Mouse (Mus musculus): ENCODE results near the gene Ndufs3.

Ndufs3 gene

GRCm38 (mm10) chr2:90904076-90904855 is at the start of gene Ndufs3, which contains the start of gene Kbtbd4:
Gene Ndufs3 (minus strand): TSS chr2:90904827.
Gene Kbtbd4 (plus strand): TSS chr2:90904740.
- peak; percentile 89 for DNase-seq (ENCODE audit: low read depth)

- no peak for DNase-seq (ENCODE audit: low read depth)
These were observed 48.8 kb upstream of the Ndufs3 start for GRCm38 (mm10) chr2:90953461-90953860.

- DNase-seq (ENCODE audit: low read depth), result no peak
These were observed 46.1 kb upstream of the Ndufs3 start for GRCm38 (mm10) chr2:90950582-90951194.

GRCm38 (mm10) chr2:90950149-90950548 is 45.5 kb upstream of the Ndufs3 start:
- DNase-seq (ENCODE audit: low read depth), result no peak

- DNase-seq (ENCODE audit: low read depth), result no peak
These were observed 37.1 kb upstream of the Ndufs3 start for GRCm38 (mm10) chr2:90941744-90942143.

GRCm38 (mm10) chr2:90940233-90941229 is 35.9 kb upstream of the Ndufs3 start, which contains the start of gene Celf1:
Gene Celf1 (plus strand): TSS chr2:90940382.
- DNase-seq (ENCODE audit: low read depth), result peak; percentile 70

- no peak for DNase-seq (ENCODE audit: low read depth)
These were observed 35.1 kb upstream of the Ndufs3 start for GRCm38 (mm10) chr2:90939750-90940149.

- DNase-seq (ENCODE audit: low read depth), result no peak
These were observed 33.7 kb upstream of the Ndufs3 start for GRCm38 (mm10) chr2:90938362-90938761.

- DNase-seq (ENCODE audit: low read depth), result no peak
These were observed 27.6 kb upstream of the Ndufs3 start for GRCm38 (mm10) chr2:90932273-90932672.

GRCm38 (mm10) chr2:90931829-90932228 is 27.2 kb upstream of the Ndufs3 start:
- no peak for DNase-seq (ENCODE audit: low read depth)

GRCm38 (mm10) chr2:90928566-90928965 is 23.9 kb upstream of the Ndufs3 start:
- no peak for DNase-seq (ENCODE audit: low read depth)

GRCm38 (mm10) chr2:90922636-90923035 is 18.0 kb upstream of the Ndufs3 start:
- DNase-seq (ENCODE audit: low read depth), result no peak

- DNase-seq (ENCODE audit: low read depth), result no peak
These were observed 16.6 kb upstream of the Ndufs3 start for GRCm38 (mm10) chr2:90921178-90921577.

- DNase-seq (ENCODE audit: low read depth), result no peak
These were observed 13.5 kb upstream of the Ndufs3 start for GRCm38 (mm10) chr2:90917999-90918698.

- DNase-seq (ENCODE audit: low read depth), result peak; percentile 37
These were observed 12.8 kb upstream of the Ndufs3 start for GRCm38 (mm10) chr2:90917233-90917998.

GRCm38 (mm10) chr2:90916560-90917232 is 12.1 kb upstream of the Ndufs3 start:
- DNase-seq (ENCODE audit: low read depth), result no peak

- no peak for DNase-seq (ENCODE audit: low read depth)
These were observed 10.9 kb upstream of the Ndufs3 start for GRCm38 (mm10) chr2:90915516-90915915.

GRCm38 (mm10) chr2:90913671-90914070 is 9.0 kb upstream of the Ndufs3 start:
- no peak for DNase-seq (ENCODE audit: low read depth)

GRCm38 (mm10) chr2:90911668-90912067 is 7.0 kb upstream of the Ndufs3 start:
- no peak for DNase-seq (ENCODE audit: low read depth)

GRCm38 (mm10) chr2:90910861-90911260 is 6.2 kb upstream of the Ndufs3 start:
- DNase-seq (ENCODE audit: low read depth), result no peak
